In the genomic region with DNA sequence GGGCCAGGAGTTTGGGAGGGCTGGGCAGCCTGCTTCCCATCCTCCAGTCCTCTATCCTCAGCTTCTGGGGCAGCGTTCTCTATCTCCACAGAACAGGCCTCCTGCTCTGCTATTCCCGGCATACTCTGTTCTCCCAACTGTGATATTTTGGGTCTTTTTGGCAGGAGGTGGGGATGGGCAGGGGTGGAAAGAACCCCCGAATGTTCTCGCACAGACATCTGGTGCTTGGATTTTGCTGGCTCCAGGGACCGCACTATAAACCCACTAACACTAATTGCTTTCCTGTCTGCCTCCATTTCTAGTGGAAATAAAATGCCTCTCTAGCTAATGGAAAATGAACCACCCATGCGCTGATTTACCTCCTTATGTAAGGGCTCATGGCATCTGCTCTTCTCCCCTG, we compare ENCODE assay signal across 10 mouse cellular contexts. TPM values are rescaled to one million over a fixed set of nuclear protein-coding genes. Genes with fewer than 3 reads are reported as not detected.
DNase-seq lines count a peak whose midpoint lies in the region; ATAC-seq and TF ChIP-seq lines count a peak whose summit lies in the region.
"Had no signal": no experiment of that assay in that cellular context is flagged by ENCODE, and none has a peak within 500 bp of the region (broad histone marks: within the 10 kb centered on the region; RNA-seq: fewer than 3 reads in every experiment).

No protein-coding gene starts in this region.

- no peak overlapping the region for H3K4me2 ChIP-seq in heart, embryonic 15.5 days
- no peak overlapping the region for H3K4me2 ChIP-seq in embryonic facial prominence, embryonic 14.5 days (ENCODE audit: low read depth, low read length)
- H3K4me2 ChIP-seq in liver, embryonic 15.5 days: peak overlapping the region; percentile 55

- H3K27ac ChIP-seq in heart, embryonic 15.5 days: peak overlapping the region; percentile 89
- H3K27ac ChIP-seq in embryonic facial prominence, embryonic 14.5 days (replicated peaks; ENCODE audit: low read depth, low read length): peak overlapping the region; percentile 62
- H3K27ac ChIP-seq in layer of hippocampus, adult 2 months: peak overlapping the region; percentile 96
- H3K27ac ChIP-seq in liver, embryonic 15.5 days (replicated peaks): peak overlapping the region; percentile 95

- no peaks in the 10 kb centered on the region for H3K9me3 ChIP-seq in heart, embryonic 15.5 days (replicated peaks)
- H3K9me3 ChIP-seq in embryonic facial prominence, embryonic 14.5 days (ENCODE audit: control insufficient read depth, low read length): no peaks in the 10 kb centered on the region
- H3K9me3 ChIP-seq in liver, embryonic 15.5 days (replicated peaks): no peaks in the 10 kb centered on the region

- no peak for DNase-seq in heart, postnatal 25 days (ENCODE audit: low spot score)
- peak; percentile 59 for DNase-seq in embryonic facial prominence, embryonic 14.5 days (ENCODE audit: low spot score)
- DNase-seq in layer of hippocampus, adult 2 months (ENCODE audit: low spot score in 2 of 2): peak; percentile 88 to 94
- no peak for DNase-seq in urinary bladder, postnatal 10 days (ENCODE audit: low spot score)
- no peak for DNase-seq in adrenal gland, adult 2 months
- DNase-seq in yolk sac, embryonic 10.5 days (ENCODE audit: low spot score): no peak
- DNase-seq: cerebellum, postnatal 10 days; kidney, postnatal 25 days had no signal

- no peak for TF ChIP-seq CTCF in layer of hippocampus, adult 2 months (conservative IDR thresholded peaks at IDR 0.05)

- no peaks in the 10 kb centered on the region for H3K36me3 ChIP-seq in heart, embryonic 15.5 days
- no peaks in the 10 kb centered on the region for H3K36me3 ChIP-seq in embryonic facial prominence, embryonic 14.5 days (ENCODE audit: control insufficient read depth, insufficient read depth, low read length)
- H3K36me3 ChIP-seq in liver, embryonic 15.5 days (replicated peaks): no peaks in the 10 kb centered on the region

- 37% methylated on average over 6 of the region's 6 CpGs for WGBS in heart, embryonic 15.5 days
- WGBS in embryonic facial prominence, embryonic 14.5 days: 39% methylated on average over 6 of the region's 6 CpGs
- WGBS in liver, embryonic 15.5 days (ENCODE audit: insufficient replicate concordance): 58% methylated on average over 6 of the region's 6 CpGs

- intact Hi-C loops in heart, postnatal 25 days (cut with DNase I): loop anchor here (5.0 kb wide), 1 partner anchor 38 kb away; no protein-coding TSS in a partner anchor

- H3K27me3 ChIP-seq in heart, embryonic 15.5 days: no peaks in the 10 kb centered on the region
- H3K27me3 ChIP-seq in embryonic facial prominence, embryonic 14.5 days (replicated peaks; ENCODE audit: control insufficient read depth, insufficient read depth, low read length): no peaks in the 10 kb centered on the region
- H3K27me3 ChIP-seq in liver, embryonic 15.5 days: no peaks in the 10 kb centered on the region

- no peak overlapping the region for H3K9ac ChIP-seq in heart, embryonic 15.5 days
- H3K9ac ChIP-seq in embryonic facial prominence, embryonic 14.5 days (ENCODE audit: low read depth, low read length): no peak overlapping the region
- H3K9ac ChIP-seq in liver, embryonic 15.5 days: peak overlapping the region; percentile 48

- no peak for ATAC-seq in heart, embryonic 15.5 days (replicated peaks; ENCODE audit: insufficient number of reproducible peaks, insufficient read depth, low FRiP score, low read depth)
- ATAC-seq in embryonic facial prominence, embryonic 14.5 days (ENCODE audit: low read depth): 0 out of 2 replicates have a peak, but pooled peaks have one; percentile 27
- ATAC-seq in liver, embryonic 15.5 days (ENCODE audit: insufficient read depth): peak; percentile 51

- H3K4me1 ChIP-seq in heart, embryonic 15.5 days (replicated peaks): peaks cover 84% of the 10 kb centered on the region
- peaks cover 38% of the 10 kb centered on the region for H3K4me1 ChIP-seq in embryonic facial prominence, embryonic 14.5 days (ENCODE audit: control insufficient read depth, insufficient read depth, low read length)
- peaks cover 84% of the 10 kb centered on the region for H3K4me1 ChIP-seq in liver, embryonic 15.5 days (replicated peaks)

- no peak overlapping the region for H3K4me3 ChIP-seq in heart, embryonic 15.5 days
- no peak overlapping the region for H3K4me3 ChIP-seq in embryonic facial prominence, embryonic 14.5 days (ENCODE audit: low read depth, low read length)
- H3K4me3 ChIP-seq in layer of hippocampus, adult 2 months: no peak overlapping the region; the same call in 1 of the 2 replicates
- no peak overlapping the region; the same call in 1 of the 2 replicates for H3K4me3 ChIP-seq in liver, embryonic 15.5 days (replicated peaks)

RNA-seq across cellular contexts. Expression of a gene that starts 58.9 kb away (rescaled TPM):
- polyA plus RNA-seq in heart, embryonic 15.5 days (2015; fragmentation: Nextera tagmentation; extraction: Ambion mirVana): 50.1 and 54.5 TPM in 2 replicates
- 10 to 100 TPM; 35.9 to 43.0 TPM for total RNA-seq in heart, postnatal 25 days (2021)
- 45.9 and 55.1 TPM in 2 replicates for polyA plus RNA-seq in embryonic facial prominence, embryonic 14.5 days (2014; fragmentation: Nextera tagmentation; extraction: Ambion mirVana)
- total RNA-seq in layer of hippocampus, adult 2 months (2021): 10 to 100 TPM; 26.0 to 27.2 TPM
- 12.3 and 13.7 TPM in 2 replicates for polyA plus RNA-seq in liver, embryonic 15.5 days (2015; fragmentation: Nextera tagmentation; extraction: Ambion mirVana)
- 10 to 100 TPM; 16.1 to 22.6 TPM for total RNA-seq in adrenal gland, adult 2 months (2021)
- polyA plus RNA-seq in adrenal gland, adult 2 months (2012; rRNA removed): 12.6 and 19.5 TPM in 2 replicates

Comparison
In these comparisons a context has a peak if more than half of its experiments do, and no peak if none do; other contexts are left out.
1. DNase-seq: peak in embryonic facial prominence, embryonic 14.5 days (single experiment) and layer of hippocampus, adult 2 months (2 of 2); none in heart, postnatal 25 days (single experiment), urinary bladder, postnatal 10 days (single experiment), adrenal gland, adult 2 months (single experiment) and yolk sac, embryonic 10.5 days (single experiment).
2. Peak in every context shown above with its lines, with median percentiles within 50 percentile points of each other: H3K27ac ChIP-seq.